Mouse (Mus musculus): Measurements from ENCODE around the gene Rcan2. TPM values are rescaled to one million over a fixed set of nuclear protein-coding genes. Genes with fewer than 3 reads are reported as not detected.

The Rcan2 gene
- polyA plus RNA-seq, 1 experiment: 0.67 TPM

DNA sequence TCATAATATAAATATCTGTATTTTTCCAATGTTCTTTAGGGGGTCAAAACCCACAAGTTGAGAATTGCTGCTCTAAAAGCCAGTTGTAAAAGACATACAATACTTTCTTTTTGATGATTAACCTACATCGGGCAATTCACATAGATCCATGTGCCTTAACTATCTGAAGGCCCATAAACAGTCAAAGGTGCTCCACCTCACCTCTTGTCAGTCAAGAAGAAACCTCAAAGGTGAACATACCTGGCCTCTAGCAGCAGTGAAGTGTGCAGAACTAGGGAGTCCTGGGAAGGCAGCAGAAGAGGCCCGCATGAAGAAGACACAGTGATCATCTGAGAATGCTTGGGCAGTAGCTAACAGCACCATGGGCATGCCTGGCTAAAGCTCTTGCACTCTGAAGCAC is 239.3 kb downstream of the Rcan2 start:
- H3K36me3 ChIP-seq (ENCODE audit: control insufficient read depth, insufficient read depth, low read length): no peaks in the 10 kb centered on the region
- 36% methylated on average over 2 of the region's 2 CpGs for WGBS
- H3K4me3 ChIP-seq (ENCODE audit: low read depth, low read length): no peak overlapping the region
- no peak overlapping the region for H3K27ac ChIP-seq (ENCODE audit: insufficient read depth, low read depth, low read length)
- no peaks in the 10 kb centered on the region for H3K4me1 ChIP-seq (ENCODE audit: control insufficient read depth, insufficient read depth, insufficient read length, low read length)
- TF ChIP-seq POLR2A (IDR thresholded peaks at IDR 0.05; ENCODE audit: low read depth, low read length): no peak
- TF ChIP-seq CTCF (IDR thresholded peaks at IDR 0.05; ENCODE audit: extremely low read depth, insufficient read length, insufficient replicate concordance, low read depth, low read length): no peak
- H3K27me3 ChIP-seq (ENCODE audit: control insufficient read depth, insufficient read depth, low read length): no peaks in the 10 kb centered on the region

DNA sequence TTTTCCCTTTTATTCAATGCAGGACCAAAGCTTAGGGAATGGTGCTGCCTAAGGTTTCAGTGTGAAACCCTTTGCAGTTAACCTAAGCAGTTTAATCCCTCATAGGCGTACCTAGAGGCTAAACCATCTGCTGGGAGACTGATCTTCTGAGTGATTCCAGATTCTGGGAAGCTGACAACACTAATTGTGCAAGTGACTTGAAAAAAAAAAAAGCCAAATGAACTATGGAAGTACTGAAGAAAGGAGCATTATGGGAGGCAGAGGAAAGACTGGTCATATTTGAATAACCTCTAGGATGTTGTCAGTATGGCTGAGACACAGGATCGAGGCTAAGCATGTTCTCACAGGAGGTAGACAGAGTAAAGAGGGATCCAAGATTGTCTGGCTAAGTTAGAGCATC is 241.2 kb downstream of the Rcan2 start:
- H3K4me3 ChIP-seq (ENCODE audit: low read depth, low read length): no peak overlapping the region
- no peaks in the 10 kb centered on the region for H3K36me3 ChIP-seq (ENCODE audit: control insufficient read depth, insufficient read depth, low read length)
- no peak for TF ChIP-seq CTCF (IDR thresholded peaks at IDR 0.05; ENCODE audit: extremely low read depth, insufficient read length, insufficient replicate concordance, low read depth, low read length)
- H3K27ac ChIP-seq (ENCODE audit: insufficient read depth, low read depth, low read length): no peak overlapping the region
- no peaks in the 10 kb centered on the region for H3K27me3 ChIP-seq (ENCODE audit: control insufficient read depth, insufficient read depth, low read length)
- H3K4me1 ChIP-seq (ENCODE audit: control insufficient read depth, insufficient read depth, insufficient read length, low read length): no peaks in the 10 kb centered on the region
- WGBS: 74% methylated on average over 2 of the region's 2 CpGs

DNA sequence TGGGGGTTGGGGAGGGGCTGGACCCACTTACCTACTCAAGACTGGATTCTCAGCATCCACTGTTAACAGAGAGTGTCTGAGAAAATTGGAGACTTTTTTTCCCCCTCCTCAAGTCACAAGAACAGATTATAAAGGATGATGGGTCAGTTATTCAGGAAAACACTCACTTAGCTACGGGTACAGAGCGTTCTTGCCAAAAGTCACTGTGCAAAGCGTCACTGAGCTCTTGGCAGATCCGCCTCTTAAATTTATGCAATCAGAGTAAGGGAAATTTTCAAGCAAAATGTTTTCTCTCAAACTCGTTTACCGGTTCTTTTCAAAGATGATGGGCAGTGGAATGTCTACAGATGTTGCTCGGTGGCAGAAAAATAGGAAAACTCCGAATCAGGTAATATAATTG is 241.7 kb downstream of the Rcan2 start:
- TF ChIP-seq CTCF (IDR thresholded peaks at IDR 0.05; ENCODE audit: extremely low read depth, insufficient read length, insufficient replicate concordance, low read depth, low read length) (no peak), POLR2A (IDR thresholded peaks at IDR 0.05; ENCODE audit: low read depth, low read length) (no peak)

DNA sequence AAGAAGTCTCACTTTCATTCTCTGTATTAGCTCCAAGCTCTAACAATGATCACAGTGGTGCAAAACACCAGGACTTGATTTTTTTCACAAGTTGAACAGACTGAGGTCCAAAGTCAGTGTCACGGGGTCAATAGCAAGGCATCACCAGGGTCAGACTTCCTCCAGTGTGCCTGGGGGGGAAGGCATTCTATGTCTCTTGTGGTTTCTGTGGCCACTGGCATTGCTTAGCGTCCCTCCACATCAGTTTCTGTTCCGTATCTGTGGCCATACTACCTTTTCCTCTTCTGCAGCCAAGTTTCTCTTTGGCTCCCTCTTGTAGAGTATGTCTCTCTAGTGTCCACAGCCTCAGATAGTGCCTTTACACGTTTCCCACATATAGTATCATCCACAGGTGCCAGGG is 252.3 kb downstream of the Rcan2 start:
- no peak for TF ChIP-seq CTCF (IDR thresholded peaks at IDR 0.05; ENCODE audit: extremely low read depth, insufficient read length, insufficient replicate concordance, low read depth, low read length)
- no peak for TF ChIP-seq POLR2A (IDR thresholded peaks at IDR 0.05; ENCODE audit: low read depth, low read length)
- no peaks in the 10 kb centered on the region for H3K4me1 ChIP-seq (ENCODE audit: control insufficient read depth, insufficient read depth, insufficient read length, low read length)
- no peaks in the 10 kb centered on the region for H3K27me3 ChIP-seq (ENCODE audit: control insufficient read depth, insufficient read depth, low read length)
- no peak overlapping the region for H3K4me3 ChIP-seq (ENCODE audit: low read depth, low read length)
- H3K27ac ChIP-seq (ENCODE audit: insufficient read depth, low read depth, low read length): no peak overlapping the region
- 62% methylated on average over 4 of the region's 4 CpGs for WGBS
- H3K36me3 ChIP-seq (ENCODE audit: control insufficient read depth, insufficient read depth, low read length): no peaks in the 10 kb centered on the region

More for the DNA sequence above, 241.7 kb downstream of the Rcan2 start:
- WGBS: 80% methylated on average over 8 of the region's 8 CpGs
- H3K36me3 ChIP-seq (ENCODE audit: control insufficient read depth, insufficient read depth, low read length): no peaks in the 10 kb centered on the region
- H3K27me3 ChIP-seq (ENCODE audit: control insufficient read depth, insufficient read depth, low read length): no peaks in the 10 kb centered on the region
- no peak overlapping the region for H3K27ac ChIP-seq (ENCODE audit: insufficient read depth, low read depth, low read length)
- no peak overlapping the region for H3K4me3 ChIP-seq (ENCODE audit: low read depth, low read length)
- H3K4me1 ChIP-seq (ENCODE audit: control insufficient read depth, insufficient read depth, insufficient read length, low read length): no peaks in the 10 kb centered on the region

DNA sequence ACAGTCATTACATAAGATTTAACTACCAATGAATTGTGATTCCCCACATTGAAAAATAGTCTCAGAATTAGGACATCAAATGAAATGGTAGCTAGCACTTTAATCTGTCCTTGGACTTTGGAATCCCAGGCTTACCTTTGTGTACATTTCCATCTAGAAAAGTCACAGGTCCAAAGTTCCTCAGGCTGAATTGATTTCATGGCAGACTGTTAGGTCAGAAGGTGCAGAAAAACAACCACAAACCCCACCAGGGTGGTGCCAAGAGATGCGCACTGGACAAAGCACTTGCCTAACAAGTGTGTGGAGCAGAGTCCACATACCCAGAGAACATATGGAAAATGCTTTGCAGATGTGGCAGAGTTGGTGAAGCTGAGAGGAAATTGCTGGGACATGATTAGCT is 256.0 kb downstream of the Rcan2 start:
- 49% methylated on average over 1 of the region's 1 CpGs for WGBS
- H3K27me3 ChIP-seq (ENCODE audit: control insufficient read depth, insufficient read depth, low read length): no peaks in the 10 kb centered on the region
- H3K36me3 ChIP-seq (ENCODE audit: control insufficient read depth, insufficient read depth, low read length): no peaks in the 10 kb centered on the region
- no peak overlapping the region for H3K4me3 ChIP-seq (ENCODE audit: low read depth, low read length)
- H3K27ac ChIP-seq (ENCODE audit: insufficient read depth, low read depth, low read length): no peak overlapping the region
- H3K4me1 ChIP-seq (ENCODE audit: control insufficient read depth, insufficient read depth, insufficient read length, low read length): no peaks in the 10 kb centered on the region
- TF ChIP-seq CTCF (IDR thresholded peaks at IDR 0.05; ENCODE audit: extremely low read depth, insufficient read length, insufficient replicate concordance, low read depth, low read length) (no peak), POLR2A (IDR thresholded peaks at IDR 0.05; ENCODE audit: low read depth, low read length) (no peak)

DNA sequence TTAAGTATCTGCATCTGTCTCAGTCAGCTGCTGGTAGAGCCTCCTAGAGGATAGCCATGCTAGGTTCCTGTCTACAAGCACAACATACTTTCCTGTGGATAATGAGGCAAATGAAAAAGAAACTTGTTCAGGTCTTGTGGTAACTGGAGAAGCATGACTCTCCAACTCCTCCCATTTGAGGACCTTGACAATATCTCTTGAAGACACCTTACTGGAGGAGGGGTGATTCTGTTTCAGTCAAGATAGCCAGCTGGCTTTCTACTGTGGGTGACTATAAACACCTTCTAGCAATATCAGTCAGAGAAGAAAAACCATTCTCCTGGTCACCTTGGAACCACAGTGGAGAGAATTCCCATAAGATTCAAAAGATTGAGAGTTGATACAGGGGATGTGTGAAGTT is 257.0 kb downstream of the Rcan2 start:
- TF ChIP-seq CTCF (IDR thresholded peaks at IDR 0.05; ENCODE audit: extremely low read depth, insufficient read length, insufficient replicate concordance, low read depth, low read length) (no peak), POLR2A (IDR thresholded peaks at IDR 0.05; ENCODE audit: low read depth, low read length) (no peak)
- no peaks in the 10 kb centered on the region for H3K4me1 ChIP-seq (ENCODE audit: control insufficient read depth, insufficient read depth, insufficient read length, low read length)
- H3K27ac ChIP-seq (ENCODE audit: insufficient read depth, low read depth, low read length): no peak overlapping the region
- H3K4me3 ChIP-seq (ENCODE audit: low read depth, low read length): no peak overlapping the region
- H3K36me3 ChIP-seq (ENCODE audit: control insufficient read depth, insufficient read depth, low read length): no peaks in the 10 kb centered on the region
- H3K27me3 ChIP-seq (ENCODE audit: control insufficient read depth, insufficient read depth, low read length): no peaks in the 10 kb centered on the region

DNA sequence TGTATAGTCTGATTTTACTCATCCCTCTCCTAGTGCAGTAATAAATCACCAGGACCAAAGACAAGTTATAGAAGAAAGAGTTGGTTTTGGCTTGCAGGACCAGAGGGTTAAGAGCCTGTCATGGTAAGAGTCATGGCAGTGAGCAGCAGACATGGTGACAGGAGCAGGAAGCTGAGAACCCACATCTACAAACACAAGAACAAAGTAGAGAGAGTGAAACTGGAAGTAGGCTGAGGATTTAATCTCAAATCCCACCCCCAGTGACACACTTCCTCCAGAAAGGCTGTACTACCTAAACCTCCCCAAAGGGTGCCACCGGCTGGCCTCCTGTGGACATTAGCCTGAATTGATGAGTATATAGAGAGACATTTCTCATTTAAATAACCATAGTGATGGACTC is 259.6 kb downstream of the Rcan2 start:
- no peaks in the 10 kb centered on the region for H3K27me3 ChIP-seq (ENCODE audit: control insufficient read depth, insufficient read depth, low read length)
- no peak for TF ChIP-seq POLR2A (IDR thresholded peaks at IDR 0.05; ENCODE audit: low read depth, low read length)
- TF ChIP-seq CTCF (IDR thresholded peaks at IDR 0.05; ENCODE audit: extremely low read depth, insufficient read length, insufficient replicate concordance, low read depth, low read length): no peak
- no peaks in the 10 kb centered on the region for H3K36me3 ChIP-seq (ENCODE audit: control insufficient read depth, insufficient read depth, low read length)
- no peak overlapping the region for H3K27ac ChIP-seq (ENCODE audit: insufficient read depth, low read depth, low read length)
- H3K4me3 ChIP-seq (ENCODE audit: low read depth, low read length): no peak overlapping the region
- H3K4me1 ChIP-seq (ENCODE audit: control insufficient read depth, insufficient read depth, insufficient read length, low read length): no peaks in the 10 kb centered on the region
- 90% methylated on average over 1 of the region's 1 CpGs for WGBS
